ENCODE assay signal across 17 mouse cellular contexts in genomic region chr5:125383637-125384420, GRCm38 (mm10). TPM values are rescaled to one million over a fixed set of nuclear protein-coding genes. Genes with fewer than 3 reads are reported as not detected.
A peak's percentile ranks its signal among the peaks of the same experiment; 100 is the strongest.
DNase-seq lines count a peak whose midpoint lies in the region; ATAC-seq and TF ChIP-seq lines count a peak whose summit lies in the region.
"Had no signal": no experiment of that assay in that cellular context is flagged by ENCODE, and none has a peak within 500 bp of the region (broad histone marks: within the 10 kb centered on the region; RNA-seq: fewer than 3 reads in every experiment).

No protein-coding gene starts in this region.

- no peak for TF ChIP-seq CTCF in heart, adult 2 months (IDR thresholded peaks at IDR 0.05)
- no peak for TF ChIP-seq CTCF in liver, postnatal 0 days (IDR thresholded peaks at IDR 0.05; ENCODE audit: low read depth)

- H3K9ac ChIP-seq in heart, adult 2 months (ENCODE audit: low read depth, low read length), result no peak overlapping the region; the same call in 1 of the 2 replicates
- no peak overlapping the region; the same call in 1 of the 2 replicates for H3K9ac ChIP-seq in liver, postnatal 0 days (replicated peaks)
- H3K9ac ChIP-seq in liver, embryonic 12.5 days, result no peak overlapping the region
- H3K9ac ChIP-seq: embryonic facial prominence, embryonic 13.5 days; forebrain, postnatal 0 days; hindbrain, embryonic 14.5 days; midbrain, embryonic 15.5 days; neural tube, embryonic 12.5 days had no signal

- H3K4me2 ChIP-seq in liver, postnatal 0 days (ENCODE audit: low read depth, low read length), result no peak overlapping the region
- H3K4me2 ChIP-seq in liver, embryonic 12.5 days, result no peak overlapping the region
- H3K4me2 ChIP-seq: embryonic facial prominence, embryonic 13.5 days; hindbrain, embryonic 14.5 days; midbrain, embryonic 15.5 days; neural tube, embryonic 12.5 days had no signal

- H3K27me3 ChIP-seq in heart, adult 2 months (ENCODE audit: control insufficient read depth, insufficient read depth, low read length), result no peaks in the 10 kb centered on the region
- no peaks in the 10 kb centered on the region for H3K27me3 ChIP-seq in liver, postnatal 0 days (ENCODE audit: insufficient read depth, low read length)
- H3K27me3 ChIP-seq in liver, embryonic 12.5 days (replicated peaks), result no peaks in the 10 kb centered on the region
- H3K27me3 ChIP-seq in splenic B cell, adult 2 months (ENCODE audit: control insufficient read depth, insufficient read depth, low read length, poor library complexity, severe bottlenecking), result no peaks in the 10 kb centered on the region
- H3K27me3 ChIP-seq: embryonic facial prominence, embryonic 13.5 days; midbrain, embryonic 15.5 days; neural tube, embryonic 12.5 days had no signal

- no peak for TF ChIP-seq EP300 in heart, adult 2 months (IDR thresholded peaks at IDR 0.05; ENCODE audit: insufficient read depth, low read depth, low read length)
- TF ChIP-seq EP300 in liver, postnatal 0 days (IDR thresholded peaks at IDR 0.05; ENCODE audit: low read depth), result no peak

- H3K4me1 ChIP-seq in heart, adult 2 months (ENCODE audit: control insufficient read depth, insufficient read depth, low read length), result peaks cover 9% of the 10 kb centered on the region
- peaks cover 8% of the 10 kb centered on the region for H3K4me1 ChIP-seq in liver, postnatal 0 days (ENCODE audit: insufficient read depth)
- peaks cover 23% of the 10 kb centered on the region for H3K4me1 ChIP-seq in liver, embryonic 12.5 days

- 40% methylated on average over 3 of the region's 3 CpGs for WGBS in heart, adult 2 months
- WGBS in liver, postnatal 0 days (ENCODE audit: insufficient replicate concordance), result 66% methylated on average over 3 of the region's 3 CpGs
- 59% methylated on average over 3 of the region's 3 CpGs for WGBS in liver, embryonic 12.5 days (ENCODE audit: insufficient replicate concordance)

- no peak for DNase-seq in heart, adult 2 months
- DNase-seq in heart, postnatal 25 days (ENCODE audit: low spot score), result no peak
- DNase-seq in liver, postnatal 0 days, result no peak
- DNase-seq in Muller cell, postnatal 12 days (ENCODE audit: inconsistent ontology term), result peak; percentile 16
- DNase-seq in splenic B cell, adult 2 months (ENCODE audit: low read depth, low spot score), result peak; percentile 40
- no peak for DNase-seq in layer of hippocampus, adult 9-11 months
- DNase-seq: adrenal gland, postnatal 36 days; forebrain, postnatal 0 days; heart, postnatal 14 days; right cerebral cortex, postnatal 4 days; thymus, adult 18-20 months had no signal

- peak; percentile 6; the same call in 1 of the 2 replicates for TF ChIP-seq POLR2A in heart, adult 2 months (IDR thresholded peaks at IDR 0.05; ENCODE audit: insufficient read depth, low read depth, low read length)

- H3K27ac ChIP-seq in heart, adult 2 months, result no peak overlapping the region; the same call in 1 of the 2 replicates
- H3K27ac ChIP-seq in liver, postnatal 0 days (ENCODE audit: low read depth), result peak overlapping the region; percentile 49; the same call in 1 of the 2 replicates
- no peak overlapping the region for H3K27ac ChIP-seq in liver, embryonic 12.5 days
- H3K27ac ChIP-seq: embryonic facial prominence, embryonic 13.5 days; hindbrain, embryonic 14.5 days; midbrain, embryonic 15.5 days; neural tube, embryonic 12.5 days had no signal

- H3K79me2 ChIP-seq in heart, adult 2 months (replicated peaks; ENCODE audit: control insufficient read depth, insufficient read depth, low read length), result peaks cover 2% of the 10 kb centered on the region; the same call in 1 of the 2 replicates

- intact Hi-C loops in heart, adult 2 months (cut with DNase I), result no loop called here
- intact Hi-C loops in heart, postnatal 25 days (cut with DNase I), result loop anchor here (5.0 kb wide), 1 partner anchor 78 kb away; no protein-coding TSS in a partner anchor

- H3K9me3 ChIP-seq in liver, postnatal 0 days (ENCODE audit: low read length), result no peaks in the 10 kb centered on the region
- no peaks in the 10 kb centered on the region for H3K9me3 ChIP-seq in liver, embryonic 12.5 days (replicated peaks)
- H3K9me3 ChIP-seq: embryonic facial prominence, embryonic 13.5 days; midbrain, embryonic 15.5 days; neural tube, embryonic 12.5 days had no signal

- no peak overlapping the region for H3K4me3 ChIP-seq in heart, adult 2 months
- H3K4me3 ChIP-seq in liver, postnatal 0 days (ENCODE audit: low read depth, low read length), result no peak overlapping the region
- no peak overlapping the region for H3K4me3 ChIP-seq in liver, embryonic 12.5 days
- H3K4me3 ChIP-seq: embryonic facial prominence, embryonic 13.5 days; midbrain, embryonic 15.5 days; neural tube, embryonic 12.5 days had no signal

- peaks cover 37% of the 10 kb centered on the region for H3K36me3 ChIP-seq in heart, adult 2 months (ENCODE audit: control insufficient read depth, insufficient read depth, low read length)
- peaks cover 29% of the 10 kb centered on the region for H3K36me3 ChIP-seq in liver, postnatal 0 days (replicated peaks; ENCODE audit: insufficient read depth, low read length)
- H3K36me3 ChIP-seq in liver, embryonic 12.5 days, result peaks cover 38% of the 10 kb centered on the region
- H3K36me3 ChIP-seq in splenic B cell, adult 2 months (ENCODE audit: control insufficient read depth, insufficient read depth, low read length, poor library complexity, severe bottlenecking), result peaks cover 12% of the 10 kb centered on the region; the same call in 1 of the 2 replicates

- no peak for ATAC-seq in liver, postnatal 0 days
- no peak for ATAC-seq in liver, embryonic 12.5 days
- no peak for ATAC-seq in CD4-positive, CD25-positive, alpha-beta regulatory T cell, adult 4 months
- ATAC-seq: forebrain, postnatal 0 days; midbrain, embryonic 15.5 days had no signal

RNA-seq across cellular contexts. Expression of gene Gm10382, which starts 5.3 kb away (rescaled TPM):
- total RNA-seq in heart, adult 2 months (2021), result under 1 TPM in 1 of 2 experiments, not detected in 1; 0.21 TPM
- polyA plus RNA-seq in heart, adult 2 months (2012; rRNA removed), result 0.12 and 0.23 TPM in 2 replicates
- total RNA-seq in heart, postnatal 25 days (2021), result under 1 TPM in 1 of 2 experiments, not detected in 1; 0.22 TPM
- polyA plus RNA-seq in liver, postnatal 0 days (2015; fragmentation: Nextera tagmentation; extraction: Ambion mirVana), result 0.17 and 0.18 TPM in 2 replicates
- polyA plus RNA-seq in liver, embryonic 12.5 days (2016; fragmentation: Nextera tagmentation; extraction: Ambion mirVana), result 0.38 and 0.66 TPM in 2 replicates
- polyA plus RNA-seq in CD4-positive, CD25-positive, alpha-beta regulatory T cell, adult 4 months (2017; shearing (Covaris generic)), result 1 to 10 TPM in 1 of 2 experiments, under 1 TPM in 1; 0.70 to 1.0 TPM

RNA-seq across cellular contexts. Expression of gene Ubc, which starts 6.2 kb away (rescaled TPM):
- total RNA-seq in heart, adult 2 months (2021), result 1,000 to 10,000 TPM in 1 of 2 experiments, 100 to 1,000 TPM in 1; 894 to 1,473 TPM
- polyA plus RNA-seq in heart, adult 2 months (2012; rRNA removed), result 664 and 1,033 TPM in 2 replicates
- total RNA-seq in heart, postnatal 25 days (2021), result 1,000 to 10,000 TPM in 1 of 2 experiments, 100 to 1,000 TPM in 1; 907 to 1,197 TPM
- polyA plus RNA-seq in liver, postnatal 0 days (2015; fragmentation: Nextera tagmentation; extraction: Ambion mirVana), result 369 and 531 TPM in 2 replicates
- 657 and 673 TPM in 2 replicates for polyA plus RNA-seq in liver, embryonic 12.5 days (2016; fragmentation: Nextera tagmentation; extraction: Ambion mirVana)
- polyA plus RNA-seq in CD4-positive, CD25-positive, alpha-beta regulatory T cell, adult 4 months (2017; shearing (Covaris generic)), result 1,000 to 10,000 TPM in 1 of 2 experiments, 100 to 1,000 TPM in 1; 954 to 1,216 TPM

RNA-seq across cellular contexts. Expression of gene Scarb1, which starts 42.9 kb away (rescaled TPM):
- total RNA-seq in heart, adult 2 months (2021), result 10 to 100 TPM; 23.6 to 27.8 TPM
- 55.5 and 77.5 TPM in 2 replicates for polyA plus RNA-seq in heart, adult 2 months (2012; rRNA removed)
- 10 to 100 TPM; 29.6 to 35.2 TPM for total RNA-seq in heart, postnatal 25 days (2021)
- 105 and 109 TPM in 2 replicates for polyA plus RNA-seq in liver, postnatal 0 days (2015; fragmentation: Nextera tagmentation; extraction: Ambion mirVana)
- polyA plus RNA-seq in liver, embryonic 12.5 days (2016; fragmentation: Nextera tagmentation; extraction: Ambion mirVana), result 87.1 and 88.8 TPM in 2 replicates
- polyA plus RNA-seq in CD4-positive, CD25-positive, alpha-beta regulatory T cell, adult 4 months (2017; shearing (Covaris generic)), result 10 to 100 TPM in 1 of 2 experiments, 1 to 10 TPM in 1; 5.9 to 11.6 TPM

RNA-seq across cellular contexts. Expression of gene Dhx37, which starts 50.1 kb away (rescaled TPM):
- 10 to 100 TPM; 11.1 to 12.4 TPM for total RNA-seq in heart, adult 2 months (2021)
- polyA plus RNA-seq in heart, adult 2 months (2012; rRNA removed), result 14.8 and 15.7 TPM in 2 replicates
- 10 to 100 TPM; 10.2 to 10.6 TPM for total RNA-seq in heart, postnatal 25 days (2021)
- 3.3 and 3.4 TPM in 2 replicates for polyA plus RNA-seq in liver, postnatal 0 days (2015; fragmentation: Nextera tagmentation; extraction: Ambion mirVana)
- 11.3 and 11.4 TPM in 2 replicates for polyA plus RNA-seq in liver, embryonic 12.5 days (2016; fragmentation: Nextera tagmentation; extraction: Ambion mirVana)
- 1 to 10 TPM; 8.4 to 8.6 TPM for polyA plus RNA-seq in CD4-positive, CD25-positive, alpha-beta regulatory T cell, adult 4 months (2017; shearing (Covaris generic))

RNA-seq across cellular contexts. Expression of gene Bri3bp, which starts 57.5 kb away (rescaled TPM):
- 10 to 100 TPM; 52.2 to 52.4 TPM for total RNA-seq in heart, adult 2 months (2021)
- polyA plus RNA-seq in heart, adult 2 months (2012; rRNA removed), result 31.4 and 31.5 TPM in 2 replicates
- total RNA-seq in heart, postnatal 25 days (2021), result 10 to 100 TPM; 49.0 to 57.6 TPM
- 20.2 and 20.9 TPM in 2 replicates for polyA plus RNA-seq in liver, postnatal 0 days (2015; fragmentation: Nextera tagmentation; extraction: Ambion mirVana)
- 44.0 and 44.1 TPM in 2 replicates for polyA plus RNA-seq in liver, embryonic 12.5 days (2016; fragmentation: Nextera tagmentation; extraction: Ambion mirVana)
- 1 to 10 TPM; 4.3 to 7.5 TPM for polyA plus RNA-seq in CD4-positive, CD25-positive, alpha-beta regulatory T cell, adult 4 months (2017; shearing (Covaris generic))

Comparison
In these comparisons a context has a peak if more than half of its experiments do, and no peak if none do; other contexts are left out.
1. DNase-seq: peak in Muller cell, postnatal 12 days (single experiment) and splenic B cell, adult 2 months (single experiment); none in heart, adult 2 months (0 of 2), heart, postnatal 25 days (single experiment), liver, postnatal 0 days (single experiment) and layer of hippocampus, adult 9-11 months (single experiment).